Mouse (Mus musculus) CH12.LX (cell line): ENCODE measurements around the gene Tmem63c. TPM values are rescaled to one million over a fixed set of nuclear protein-coding genes. Genes with fewer than 3 reads are reported as not detected.

Source experiments
- DNase-seq: peaks from one replicate; pipeline ENCODE4 v3.0.0-alpha.2; 2013; ENCODE audit errors: extremely low read depth
- H3K27ac ChIP-seq: 2 replicates; pipeline ENCODE4 v1.5.1; 2012; ENCODE audit warnings: low read depth, mild to moderate bottlenecking, control low read depth, moderate library complexity; ENCODE audit not compliant: insufficient read depth
- H3K27me3 ChIP-seq: replicated peaks from 2 replicates; pipeline ENCODE3; 2012; ENCODE audit warnings: inconsistent platforms
- H3K36me3 ChIP-seq, 2 experiments: replicated peaks in 1 of 2; 2 replicates each; pipeline versions ENCODE3 to v1.6.1; 2012; ENCODE audit warnings: inconsistent platforms in 1 of 2, low read length in 1 of 2, mild to moderate bottlenecking in 1 of 2, mixed read lengths in 1 of 2, moderate library complexity in 1 of 2; ENCODE audit not compliant: control insufficient read depth in 1 of 2, insufficient read depth in 1 of 2
- H3K4me1 ChIP-seq, 2 experiments: 2 replicates each; pipeline ENCODE4 v1.6.1; 2012; ENCODE audit warnings: inconsistent platforms in 1 of 2, moderate library complexity in 1 of 2; ENCODE audit not compliant: insufficient read depth in 2 of 2, control insufficient read depth in 1 of 2
- H3K4me2 ChIP-seq: 2 replicates; pipeline ENCODE4 v1.6.1; 2012; ENCODE audit warnings: low read depth, mild to moderate bottlenecking, control low read depth; ENCODE audit not compliant: poor library complexity, insufficient read depth, severe bottlenecking
- H3K4me3 ChIP-seq, 3 experiments: fragments of 150-350 bp in 1 of 3; sonication (generic) in 1 of 3; replicated peaks in 1 of 3; 2 replicates each; pipeline versions ENCODE3 to v1.5.1; 2011 to 2012; ENCODE audit warnings: low read depth in 2 of 3, low read length in 2 of 3, mild to moderate bottlenecking in 2 of 3, moderate library complexity in 2 of 3, control low read depth in 1 of 3, improper control_type of control experiment in 1 of 3, inconsistent platforms in 1 of 3, mixed read lengths in 1 of 3; ENCODE audit not compliant: poor library complexity in 1 of 3
- H3K79me2 ChIP-seq: replicated peaks from 2 replicates; pipeline ENCODE4 v1.6.1; 2012; ENCODE audit warnings: mild to moderate bottlenecking, moderate library complexity; ENCODE audit not compliant: control insufficient read depth, poor library complexity, insufficient read depth, severe bottlenecking; ENCODE audit errors: extremely low read depth
- H3K9ac ChIP-seq: 2 replicates; pipeline ENCODE4 v1.6.1; 2012; ENCODE audit warnings: low read depth, mild to moderate bottlenecking, control low read depth, moderate library complexity; ENCODE audit not compliant: insufficient read depth
- H3K9me3 ChIP-seq: replicated peaks from 2 replicates; pipeline ENCODE3; 2012; ENCODE audit warnings: low read length, inconsistent platforms, mixed read lengths
- CTCF ChIP-seq, 2 experiments: IDR thresholded peaks in 1 of 2; conservative IDR thresholded peaks in 1 of 2; 2 replicates each; pipeline ENCODE4 v1.5.1; 2011 to 2012; ENCODE audit warnings: low read depth in 2 of 2, low read length in 2 of 2, improper control_type of control experiment in 1 of 2, inconsistent platforms in 1 of 2, mild to moderate bottlenecking in 1 of 2, moderate library complexity in 1 of 2
- EP300 ChIP-seq: IDR thresholded peaks from 2 replicates; pipeline ENCODE4 v1.6.1; 2011; ENCODE audit warnings: low read length, improper control_type of control experiment
- ETS1 ChIP-seq: conservative IDR thresholded peaks from 2 replicates; pipeline ENCODE4 v1.6.1; 2012; ENCODE audit warnings: low read depth, mild to moderate bottlenecking, inconsistent platforms, low read length, improper control_type of control experiment, moderate library complexity
- GABPA ChIP-seq: IDR thresholded peaks from 2 replicates; pipeline ENCODE4 v1.6.1; 2012; ENCODE audit warnings: low read depth, low read length, improper control_type of control experiment, inconsistent platforms; ENCODE audit not compliant: insufficient replicate concordance
- HCFC1 ChIP-seq: IDR thresholded peaks from 2 replicates; pipeline ENCODE4 v1.6.1; 2012; ENCODE audit warnings: low read depth, mild to moderate bottlenecking, inconsistent platforms, low read length, improper control_type of control experiment
- MEF2A ChIP-seq: IDR thresholded peaks from 2 replicates; pipeline ENCODE4 v1.6.1; 2014; ENCODE audit warnings: low read depth, mild to moderate bottlenecking, inconsistent platforms, low read length, improper control_type of control experiment, borderline replicate concordance
- MXI1 ChIP-seq: IDR thresholded peaks from 2 replicates; pipeline ENCODE4 v1.6.1; 2011; ENCODE audit warnings: mild to moderate bottlenecking, low read depth, low read length, improper control_type of control experiment
- MYC ChIP-seq: IDR thresholded peaks from 2 replicates; pipeline ENCODE4 v1.6.1; 2011; ENCODE audit warnings: low read depth, mild to moderate bottlenecking, improper control_type of control experiment, low read length
- NELFE ChIP-seq: IDR thresholded peaks from 2 replicates; pipeline ENCODE4 v1.6.1; 2011; ENCODE audit warnings: low read depth, low read length, improper control_type of control experiment
- PAX5 ChIP-seq: IDR thresholded peaks from 2 replicates; pipeline ENCODE4 v1.6.1; 2012; ENCODE audit warnings: low read length, inconsistent platforms, mixed read lengths
- POLR2A ChIP-seq: IDR thresholded peaks from 2 replicates; pipeline ENCODE4 v1.6.1; 2011; ENCODE audit warnings: low read depth, mild to moderate bottlenecking, improper control_type of control experiment, low read length
- POLR2AphosphoS2 ChIP-seq: IDR thresholded peaks from 2 replicates; pipeline ENCODE4 v1.6.1; 2011; ENCODE audit warnings: low read depth, low read length, improper control_type of control experiment
- RAD21 ChIP-seq: IDR thresholded peaks from 2 replicates; pipeline ENCODE4 v1.6.1; 2011; ENCODE audit warnings: low read depth, mild to moderate bottlenecking, low read length, improper control_type of control experiment, moderate library complexity
- RCOR1 ChIP-seq: conservative IDR thresholded peaks from 2 replicates; pipeline ENCODE4 v1.6.1; 2012; ENCODE audit warnings: low read depth, mild to moderate bottlenecking, inconsistent platforms, low read length, improper control_type of control experiment
- TBP ChIP-seq: conservative IDR thresholded peaks from 2 replicates; pipeline ENCODE4 v1.6.1; 2011; ENCODE audit warnings: low read depth, low read length, improper control_type of control experiment
- TCF12 ChIP-seq: IDR thresholded peaks from 2 replicates; pipeline ENCODE4 v1.6.1; 2014; ENCODE audit warnings: low read depth, mild to moderate bottlenecking, inconsistent platforms, low read length, improper control_type of control experiment
- USF1 ChIP-seq: IDR thresholded peaks from 2 replicates; pipeline ENCODE4 v1.6.1; 2014; ENCODE audit warnings: low read depth, mild to moderate bottlenecking, inconsistent platforms, low read length, improper control_type of control experiment
- ZC3H11A ChIP-seq: IDR thresholded peaks from 2 replicates; pipeline ENCODE4 v1.6.1; 2012; ENCODE audit warnings: low read depth, mild to moderate bottlenecking, inconsistent platforms, low read length, improper control_type of control experiment
- ZKSCAN1 ChIP-seq: IDR thresholded peaks from 2 replicates; pipeline ENCODE4 v1.6.1; 2012; ENCODE audit warnings: low read depth, inconsistent platforms, low read length, improper control_type of control experiment, borderline replicate concordance
- ZNF384 ChIP-seq: IDR thresholded peaks from 2 replicates; pipeline ENCODE4 v1.6.1; 2012; ENCODE audit warnings: low read depth, low read length, improper control_type of control experiment, inconsistent platforms
- dilution Hi-C: fragments of 300-500 bp; cut with MboI; formaldehyde crosslinking; loops from 2 replicates; pipeline ENCODE4 v1.14.3; 2020; ENCODE audit warnings: low sequenced_read_pairs; ENCODE audit not compliant: extremely low pct_unique_long_range_greater_than_20kb, extremely low pct_ligation_motif_present
- in situ Hi-C: fragments of 300-500 bp; cut with MboI; formaldehyde crosslinking; loops from 3 replicates; pipeline ENCODE4 v1.14.3; 2019; ENCODE audit warnings: low sequenced_read_pairs, low pct_ligation_motif_present, low pct_unique_long_range_greater_than_20kb, mixed read lengths
- polyA plus RNA-seq: library from polyadenylated mRNA; unstranded; fragments of >175 nt; gene quantifications from 2 replicates; pipeline ENCODE4 v1.2.1, GENCODE M21; 2012; ENCODE audit warnings: low read depth; ENCODE audit not compliant: insufficient read length
- total RNA-seq, 2 experiments: library from RNA; depleted of rRNA; stranded (reverse); fragments of 300-350 nt in 1 of 2; fragments of >200 nt in 1 of 2; gene quantifications; 2 replicates each; pipeline ENCODE4 v1.2.3; 2012 to 2014

The Tmem63c gene
- total and polyA plus RNA-seq, 3 experiments: 0.08 to 0.53 (median 0.11) TPM

DNA sequence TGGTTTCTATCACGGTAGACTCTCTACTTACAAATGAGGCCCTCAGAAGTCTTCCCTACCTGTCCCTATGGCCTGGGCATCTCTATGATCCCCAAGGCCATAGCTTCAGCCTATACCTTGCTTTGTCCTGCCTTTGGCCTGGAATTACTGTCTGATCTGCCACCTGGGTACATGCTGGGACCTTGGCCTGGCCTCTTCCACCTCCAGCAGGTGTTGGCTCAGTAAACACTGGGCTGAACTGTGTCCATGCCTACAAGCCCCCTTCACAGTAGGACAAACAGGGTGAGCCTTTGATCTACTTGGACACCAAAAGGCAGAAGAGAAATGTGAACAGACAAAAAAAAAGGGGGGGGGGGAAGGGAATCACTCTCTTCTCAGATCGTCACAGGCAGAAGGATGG is 21.3 kb downstream of the Tmem63c start:
- no peaks in the 10 kb centered on the region for H3K79me2 ChIP-seq
- no peak overlapping the region for H3K9ac ChIP-seq
- no peaks in the 10 kb centered on the region for H3K36me3 ChIP-seq
- peaks cover 67% of the 10 kb centered on the region for H3K27me3 ChIP-seq
- TF ChIP-seq MYC: no peak
- TF ChIP-seq ETS1: no peak
- TF ChIP-seq NELFE: no peak
- TF ChIP-seq, all 38 proteins: peak for 0
- Histone ChIP-seq H3K4me1 (no peaks in the 10 kb centered on the region), H3K27ac (no peak overlapping the region), H3K9me3 (no peaks in the 10 kb centered on the region), H3K4me3 (no peak overlapping the region), H3K4me2 (no peak overlapping the region)
- dilution Hi-C loops: no loop called here
- in situ Hi-C loops: loop anchor here (5.0 kb wide), 1 partner anchor 55 kb away; no protein-coding TSS in a partner anchor
- DNase-seq: no peak

DNA sequence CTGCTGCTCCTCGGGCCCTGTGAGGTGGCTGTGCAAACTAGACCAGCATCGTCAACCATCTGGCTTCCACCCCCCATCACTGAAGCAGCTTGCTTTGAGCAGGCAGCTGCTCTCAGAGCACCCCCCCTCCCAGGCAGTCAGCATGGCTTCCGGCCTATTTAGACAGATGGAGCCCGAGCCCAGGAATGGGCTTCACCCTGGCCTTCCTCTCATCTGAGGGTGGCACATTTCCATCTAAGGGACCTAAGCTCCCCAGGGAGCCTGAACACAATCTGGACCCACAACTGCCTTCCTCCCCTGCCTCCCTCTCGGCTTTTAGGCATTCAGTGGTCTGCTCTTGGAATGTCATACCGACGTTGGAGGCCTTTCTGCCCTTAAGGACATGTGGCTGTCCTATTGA is 22.1 kb downstream of the Tmem63c start:
- no peak overlapping the region for H3K9ac ChIP-seq
- in situ Hi-C loops (loop anchor here (5.0 kb wide), 1 partner anchor 56 kb away; no protein-coding TSS in a partner anchor), dilution Hi-C loops (no loop called here)
- no peaks in the 10 kb centered on the region for H3K9me3 ChIP-seq
- H3K27me3 ChIP-seq: peaks cover 69% of the 10 kb centered on the region
- H3K36me3 ChIP-seq: no peaks in the 10 kb centered on the region
- no peaks in the 10 kb centered on the region for H3K4me1 ChIP-seq
- no peak overlapping the region for H3K27ac ChIP-seq
- H3K79me2 ChIP-seq: no peaks in the 10 kb centered on the region
- no peak for DNase-seq
- no peak for TF ChIP-seq CTCF (conservative IDR thresholded peaks at IDR 0.05 in 1 of 2, IDR thresholded peaks at IDR 0.05 in 1 of 2; ENCODE audit: low read depth in 2 of 2, low read length in 2 of 2)
- no peak for TF ChIP-seq RAD21
- TF ChIP-seq HCFC1: no peak
- TF ChIP-seq USF1: no peak
- no peak for TF ChIP-seq PAX5
- no peak for TF ChIP-seq MXI1
- no peak for TF ChIP-seq TCF12
- TF ChIP-seq EP300: no peak
- TF ChIP-seq MEF2A: no peak
- no peak for TF ChIP-seq ZC3H11A
- no peak for TF ChIP-seq TBP
- no peak for TF ChIP-seq ZKSCAN1
- no peak for TF ChIP-seq RCOR1
- no peak for TF ChIP-seq NELFE
- no peak for TF ChIP-seq POLR2A
- no peak for TF ChIP-seq POLR2AphosphoS2
- TF ChIP-seq GABPA: no peak
- no peak for TF ChIP-seq MYC
- TF ChIP-seq ZNF384: no peak
- H3K4me3 ChIP-seq: no peak overlapping the region
- H3K4me2 ChIP-seq: no peak overlapping the region
